Mouse (Mus musculus) B cell, adult 67 days (primary cell): ENCODE data around the gene Osbp. TPM values are rescaled to one million over a fixed set of nuclear protein-coding genes. Genes with fewer than 3 reads are reported as not detected.

ENCODE experiments used
- total RNA-seq, 2 experiments: library from RNA; stranded (reverse); gene quantifications; 4 replicates each; pipeline ENCODE4 v1.2.4; 2023

Gene Osbp
- total RNA-seq: 10 to 100 TPM; 57.4 to 58.1 TPM

DNA sequence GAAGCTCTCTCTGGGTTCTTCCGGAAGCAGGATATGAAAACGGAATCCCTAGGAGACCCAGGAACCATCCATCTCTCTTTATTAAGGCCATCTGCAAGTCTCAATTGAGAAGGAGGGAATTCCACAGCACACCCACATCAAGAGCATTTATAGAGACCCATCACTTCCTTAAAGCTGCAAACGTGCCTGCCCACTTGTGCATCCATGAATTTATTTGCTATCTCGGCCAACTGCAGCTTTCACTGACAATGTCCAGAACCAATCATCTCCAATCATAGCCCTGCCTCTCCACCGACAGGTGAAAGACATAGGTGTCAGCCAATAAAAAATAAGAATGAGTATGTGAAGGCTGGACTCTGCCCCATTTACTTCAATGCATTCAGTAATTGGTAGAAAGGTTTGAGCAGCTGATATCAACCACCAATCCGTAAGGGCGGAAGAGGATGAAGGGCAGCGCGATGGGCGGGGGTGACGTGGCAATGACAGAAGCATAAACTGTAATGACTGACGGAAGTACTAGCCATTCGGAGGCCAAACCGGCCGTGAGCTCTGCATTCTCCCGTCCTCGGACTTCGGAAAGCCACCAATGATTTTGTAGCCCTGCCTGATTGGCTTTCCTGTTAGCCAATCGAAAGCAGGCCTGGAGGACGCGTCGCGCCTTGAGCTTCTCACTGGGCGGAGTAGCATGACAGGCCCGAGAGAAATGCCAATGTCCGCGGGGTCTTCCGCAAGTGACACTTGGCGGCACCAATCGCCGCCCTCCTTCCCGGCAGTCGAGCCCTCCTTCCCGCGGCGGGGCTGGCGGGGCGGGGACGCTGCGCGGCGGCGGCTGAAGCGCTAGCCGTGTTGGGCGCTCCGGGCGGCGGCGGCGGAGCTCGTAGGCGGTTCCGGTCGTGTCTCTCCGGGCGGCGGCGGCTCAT lies at the start of gene Osbp:
Gene Osbp (plus strand): TSS at position 919 of the 920 bp plus-strand sequence.

GRCm38 (mm10) chr19:12041217-12041616 lies 75.5 kb downstream of the Osbp start, which contains the start of gene Olfr1423:
Gene Olfr1423, minus strand, starts transcription at chr19:12041317.

Other genes with a start within 250 kb of the Osbp start
- not detected for gene Gif, start 218.4 kb upstream of the Osbp start, total RNA-seq
- gene Mrpl16, start 195.6 kb upstream of the Osbp start, total RNA-seq: 10 to 100 TPM; 28.3 to 28.4 TPM
- gene Stx3, start 146.5 kb upstream of the Osbp start, total RNA-seq: 1 to 10 TPM; 1.0 TPM
- not detected for gene Olfr1417, start 126.7 kb upstream of the Osbp start, total RNA-seq
- not detected for gene Olfr1418, start 104.9 kb upstream of the Osbp start, total RNA-seq
- gene Olfr1419, start 90.8 kb upstream of the Osbp start, total RNA-seq: not detected
- not detected for gene Olfr1420, start 79.4 kb upstream of the Osbp start, total RNA-seq
- gene Patl1, start 53.5 kb upstream of the Osbp start, total RNA-seq: 10 to 100 TPM; 57.4 to 69.2 TPM
- not detected for gene Olfr1423, start 75.4 kb downstream of the Osbp start, total RNA-seq
- not detected for gene Olfr1424, start 96.7 kb downstream of the Osbp start, total RNA-seq
- not detected for gene Olfr1425, start 111.8 kb downstream of the Osbp start, total RNA-seq
- not detected for gene Olfr1426, start 126.1 kb downstream of the Osbp start, total RNA-seq
- not detected for gene Olfr1427, start 137.4 kb downstream of the Osbp start, total RNA-seq
- not detected for gene Olfr1428, start 150.0 kb downstream of the Osbp start, total RNA-seq
- not detected for gene Olfr76, start 157.3 kb downstream of the Osbp start, total RNA-seq
- not detected for gene Olfr1555-ps1, start 204.2 kb downstream of the Osbp start, total RNA-seq
- gene Olfr1431, start 234.7 kb downstream of the Osbp start, total RNA-seq: not detected